Mouse (Mus musculus): ENCODE results near the gene Sp9. TPM values are rescaled to one million over a fixed set of nuclear protein-coding genes. Genes with fewer than 3 reads are reported as not detected.

Gene Sp9
- polyA plus RNA-seq, 1 experiment from 2014 or later: 3.7 TPM

GRCm38 (mm10) chr2:73313117-73313501 lies 41.4 kb downstream of the Sp9 start:
- Histone ChIP-seq H3K4me2 (replicated peaks; ENCODE audit: low read depth, low read length) (peak overlapping the region; percentile 30), H3K9ac (ENCODE audit: low read depth, low read length) (0 out of 2 replicates have a peak overlapping the region, but pooled peaks have one; percentile 17), H3K36me3 (ENCODE audit: control insufficient read depth, insufficient read depth, low read length) (no peaks in the 10 kb centered on the region), H3K4me3 (ENCODE audit: low read depth, low read length) (peak overlapping the region; percentile 80), H3K9me3 (ENCODE audit: control insufficient read depth, low read length) (no peaks in the 10 kb centered on the region), H3K27me3 (ENCODE audit: control insufficient read depth, insufficient read depth, low read length) (no peaks in the 10 kb centered on the region), H3K27ac (ENCODE audit: low read depth, low read length) (0 out of 2 replicates have a peak overlapping the region, but pooled peaks have one; percentile 24), H3K4me1 (replicated peaks; ENCODE audit: control insufficient read depth, insufficient read depth, low read length) (no peaks in the 10 kb centered on the region; the same call in 1 of the 2 replicates)
- 52% methylated on average over 14 of the region's 14 CpGs for WGBS
- peak; percentile 51 for ATAC-seq (ENCODE audit: low FRiP score)
- DNase-seq (ENCODE audit: low spot score): peak; percentile 43

DNA sequence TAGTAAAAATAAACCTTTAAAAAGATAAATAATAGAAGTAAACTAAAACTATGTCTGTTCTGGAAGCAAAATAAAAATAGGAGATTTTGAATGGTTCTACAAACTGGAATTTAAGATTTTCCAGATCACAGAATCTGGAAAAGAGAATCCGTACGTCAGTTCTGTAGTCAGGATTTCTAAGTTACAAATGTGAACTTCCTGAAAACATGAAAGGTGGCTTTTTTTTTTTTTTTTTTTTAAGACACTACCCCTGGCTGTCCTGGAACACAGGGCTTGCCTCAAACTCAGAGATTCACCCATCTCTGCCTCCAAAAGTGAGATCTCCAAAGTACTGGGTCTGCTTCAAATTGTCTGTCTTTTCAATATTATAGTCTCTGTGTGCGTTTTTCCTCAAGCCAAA lies 42.6 kb downstream of the Sp9 start:
- Histone ChIP-seq H3K27me3 (ENCODE audit: control insufficient read depth, insufficient read depth, low read length) (no peaks in the 10 kb centered on the region), H3K4me2 (replicated peaks; ENCODE audit: low read depth, low read length) (no peak overlapping the region), H3K9ac (ENCODE audit: low read depth, low read length) (no peak overlapping the region), H3K4me1 (replicated peaks; ENCODE audit: control insufficient read depth, insufficient read depth, low read length) (no peaks in the 10 kb centered on the region; the same call in 1 of the 2 replicates), H3K36me3 (ENCODE audit: control insufficient read depth, insufficient read depth, low read length) (no peaks in the 10 kb centered on the region), H3K4me3 (ENCODE audit: low read depth, low read length) (no peak overlapping the region), H3K9me3 (ENCODE audit: control insufficient read depth, low read length) (no peaks in the 10 kb centered on the region), H3K27ac (ENCODE audit: low read depth, low read length) (no peak overlapping the region)
- ATAC-seq (ENCODE audit: low FRiP score) (no peak), DNase-seq (ENCODE audit: low spot score) (no peak)
- WGBS: 89% methylated on average over 3 of the region's 3 CpGs

DNA sequence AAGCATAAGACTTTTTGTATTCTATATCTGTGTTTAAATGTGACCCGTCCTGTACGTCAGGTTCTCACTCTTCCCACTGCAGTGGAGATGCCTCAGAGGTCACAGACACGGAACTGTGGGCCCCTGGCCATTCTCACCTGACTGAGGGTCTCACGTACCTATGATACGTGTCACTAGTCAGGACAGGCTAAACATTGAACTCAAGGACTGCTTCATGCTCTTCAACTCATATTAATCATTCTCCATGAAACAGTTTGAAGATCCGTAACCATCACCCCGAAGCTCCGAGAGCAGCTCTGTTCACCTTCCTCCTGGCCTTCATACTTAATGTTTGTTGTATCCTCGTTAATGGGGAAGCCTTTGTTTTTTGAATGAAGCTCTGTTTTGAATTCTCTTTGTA lies 45.7 kb downstream of the Sp9 start:
- H3K27me3 ChIP-seq (ENCODE audit: control insufficient read depth, insufficient read depth, low read length): no peaks in the 10 kb centered on the region
- no peaks in the 10 kb centered on the region for H3K36me3 ChIP-seq (ENCODE audit: control insufficient read depth, insufficient read depth, low read length)
- no peaks in the 10 kb centered on the region for H3K9me3 ChIP-seq (ENCODE audit: control insufficient read depth, low read length)
- no peak overlapping the region for H3K27ac ChIP-seq (ENCODE audit: low read depth, low read length)
- H3K9ac ChIP-seq (ENCODE audit: low read depth, low read length): no peak overlapping the region
- no peak overlapping the region for H3K4me3 ChIP-seq (ENCODE audit: low read depth, low read length)
- no peaks in the 10 kb centered on the region for H3K4me1 ChIP-seq (replicated peaks; ENCODE audit: control insufficient read depth, insufficient read depth, low read length)
- H3K4me2 ChIP-seq (replicated peaks; ENCODE audit: low read depth, low read length): no peak overlapping the region
- WGBS: 94% methylated on average over 9 of the region's 9 CpGs
- ATAC-seq (ENCODE audit: low FRiP score) (no peak), DNase-seq (ENCODE audit: low spot score) (no peak)

GRCm38 (mm10) chr2:73319218-73319617 lies 47.5 kb downstream of the Sp9 start:
- DNase-seq (ENCODE audit: low spot score) (no peak), ATAC-seq (ENCODE audit: low FRiP score) (no peak)
- Histone ChIP-seq H3K36me3 (ENCODE audit: control insufficient read depth, insufficient read depth, low read length) (no peaks in the 10 kb centered on the region), H3K4me3 (ENCODE audit: low read depth, low read length) (no peak overlapping the region), H3K9ac (ENCODE audit: low read depth, low read length) (no peak overlapping the region), H3K27me3 (ENCODE audit: control insufficient read depth, insufficient read depth, low read length) (no peaks in the 10 kb centered on the region), H3K4me2 (replicated peaks; ENCODE audit: low read depth, low read length) (no peak overlapping the region), H3K9me3 (ENCODE audit: control insufficient read depth, low read length) (no peaks in the 10 kb centered on the region), H3K4me1 (replicated peaks; ENCODE audit: control insufficient read depth, insufficient read depth, low read length) (no peaks in the 10 kb centered on the region), H3K27ac (ENCODE audit: low read depth, low read length) (no peak overlapping the region)
- 88% methylated on average over 5 of the region's 5 CpGs for WGBS

GRCm38 (mm10) chr2:73322991-73323390 lies 51.3 kb downstream of the Sp9 start:
- DNase-seq (ENCODE audit: low spot score) (no peak), ATAC-seq (ENCODE audit: low FRiP score) (no peak)
- H3K4me3 ChIP-seq (ENCODE audit: low read depth, low read length): no peak overlapping the region

DNA sequence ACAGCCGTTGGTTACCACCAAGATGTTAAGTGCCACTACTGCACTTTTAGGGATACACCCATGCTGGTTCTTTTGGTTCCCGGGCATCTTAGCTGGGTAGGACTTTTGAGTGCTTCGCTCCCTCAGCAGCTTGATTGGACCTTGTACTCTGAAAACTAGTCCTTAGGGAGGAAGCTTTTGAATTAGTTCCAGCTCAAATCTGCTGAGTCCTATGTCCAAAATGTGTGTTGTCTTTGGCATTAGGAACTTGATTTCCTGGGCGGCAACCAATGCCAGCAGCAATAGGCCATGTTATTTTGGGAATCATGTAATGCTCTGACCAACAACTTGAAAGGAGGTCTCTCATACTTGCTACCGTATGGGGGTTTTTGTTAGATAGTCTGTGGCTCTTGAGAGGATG lies 54.1 kb downstream of the Sp9 start:
- DNase-seq (ENCODE audit: low spot score) (no peak), ATAC-seq (ENCODE audit: low FRiP score) (no peak)
- no peaks in the 10 kb centered on the region for H3K27me3 ChIP-seq (ENCODE audit: control insufficient read depth, insufficient read depth, low read length)
- no peak overlapping the region for H3K9ac ChIP-seq (ENCODE audit: low read depth, low read length)
- no peaks in the 10 kb centered on the region for H3K4me1 ChIP-seq (replicated peaks; ENCODE audit: control insufficient read depth, insufficient read depth, low read length)
- no peak overlapping the region for H3K27ac ChIP-seq (ENCODE audit: low read depth, low read length)
- WGBS: 90% methylated on average over 5 of the region's 5 CpGs
- H3K36me3 ChIP-seq (ENCODE audit: control insufficient read depth, insufficient read depth, low read length): no peaks in the 10 kb centered on the region
- no peaks in the 10 kb centered on the region for H3K9me3 ChIP-seq (ENCODE audit: control insufficient read depth, low read length)
- H3K4me2 ChIP-seq (replicated peaks; ENCODE audit: low read depth, low read length): no peak overlapping the region
- H3K4me3 ChIP-seq (ENCODE audit: low read depth, low read length): no peak overlapping the region

More at GRCm38 (mm10) chr2:73322991-73323390, 51.3 kb downstream of the Sp9 start:
- Histone ChIP-seq H3K27me3 (ENCODE audit: control insufficient read depth, insufficient read depth, low read length) (no peaks in the 10 kb centered on the region), H3K9me3 (ENCODE audit: control insufficient read depth, low read length) (no peaks in the 10 kb centered on the region), H3K27ac (ENCODE audit: low read depth, low read length) (no peak overlapping the region), H3K4me1 (replicated peaks; ENCODE audit: control insufficient read depth, insufficient read depth, low read length) (no peaks in the 10 kb centered on the region), H3K9ac (ENCODE audit: low read depth, low read length) (no peak overlapping the region), H3K36me3 (ENCODE audit: control insufficient read depth, insufficient read depth, low read length) (no peaks in the 10 kb centered on the region), H3K4me2 (replicated peaks; ENCODE audit: low read depth, low read length) (no peak overlapping the region)
- 70% methylated on average over 12 of the region's 12 CpGs for WGBS

Other genes with a start within 250 kb of the Sp9 start
- gene Ola1, start 53.0 kb upstream of the Sp9 start, polyA plus RNA-seq (2014; fragmentation: Nextera tagmentation; extraction: Ambion mirVana): 97.6 and 100 TPM in 2 replicates
- 10.7 and 12.7 TPM in 2 replicates for gene Scrn3, start 40.7 kb downstream of the Sp9 start, polyA plus RNA-seq (2014; fragmentation: Nextera tagmentation; extraction: Ambion mirVana)
- 23.0 and 23.8 TPM in 2 replicates for gene Cir1, start 40.8 kb downstream of the Sp9 start, polyA plus RNA-seq (2014; fragmentation: Nextera tagmentation; extraction: Ambion mirVana)
- 5.2 and 6.7 TPM in 2 replicates for gene Gpr155, start 114.6 kb downstream of the Sp9 start, polyA plus RNA-seq (2014; fragmentation: Nextera tagmentation; extraction: Ambion mirVana)

All from hindbrain, embryonic 11.5 days (tissue).